Mouse (Mus musculus) T-helper 1 cell (primary cell): ENCODE data around the gene Gm5640.
"Not testable (repeated sequence)": the region's sequence is repeated elsewhere in the genome, so short reads cannot be mapped to it uniquely, and the experiment has no call there.

Source experiments
- in situ Hi-C: fragments of 300-600 bp; cut with MboI, MseI; formaldehyde crosslinking; loops from one replicate; pipeline ENCODE4 v1.15.1; 2025; ENCODE audit warnings: high pct_unique_total_duplicates

Gene Gm5640

DNA sequence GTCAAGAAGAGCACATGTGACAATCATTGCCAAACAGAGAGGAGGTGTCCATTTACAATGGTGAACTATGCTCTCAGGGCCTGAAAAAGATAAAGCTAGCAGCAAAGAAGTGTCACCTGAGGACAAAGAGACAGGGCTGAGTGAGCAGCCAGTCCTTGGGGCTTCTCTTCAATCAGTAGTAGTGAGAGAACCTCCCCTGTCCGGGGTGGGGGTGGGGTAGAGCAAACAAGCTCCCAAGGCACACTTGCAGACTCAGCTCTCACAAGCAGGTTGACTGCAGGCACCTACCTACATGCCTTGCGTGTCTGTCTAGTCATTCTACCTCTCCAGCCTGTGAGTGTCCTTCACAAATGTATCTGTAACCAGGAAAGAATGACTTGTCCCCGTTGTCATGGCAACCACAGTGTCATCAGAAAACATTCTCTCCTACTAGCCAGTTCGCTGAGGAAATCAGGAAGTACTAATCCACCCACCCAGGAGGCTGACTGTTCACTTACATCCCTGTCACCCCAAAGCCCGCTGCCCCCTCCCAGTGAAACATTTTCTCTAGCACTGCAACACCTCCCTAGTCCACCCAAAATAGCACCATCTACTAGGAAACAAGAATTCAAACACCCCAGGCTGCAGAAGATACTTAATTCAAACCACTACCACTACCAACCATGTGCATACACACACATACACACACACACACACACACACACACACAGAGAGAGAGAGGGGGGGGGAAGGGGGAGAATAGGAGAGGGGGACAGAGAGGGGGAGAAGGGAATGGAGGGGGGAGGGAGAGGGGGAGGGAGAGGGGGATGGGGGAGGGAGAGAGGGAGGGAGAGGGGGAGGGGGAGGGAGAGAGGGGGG is at the start of gene Gm5640:
Gene Gm5640, minus strand, starts transcription at position 170 of the 858 bp plus-strand sequence.
- in situ Hi-C loops, result not testable (repeated sequence)

DNA sequence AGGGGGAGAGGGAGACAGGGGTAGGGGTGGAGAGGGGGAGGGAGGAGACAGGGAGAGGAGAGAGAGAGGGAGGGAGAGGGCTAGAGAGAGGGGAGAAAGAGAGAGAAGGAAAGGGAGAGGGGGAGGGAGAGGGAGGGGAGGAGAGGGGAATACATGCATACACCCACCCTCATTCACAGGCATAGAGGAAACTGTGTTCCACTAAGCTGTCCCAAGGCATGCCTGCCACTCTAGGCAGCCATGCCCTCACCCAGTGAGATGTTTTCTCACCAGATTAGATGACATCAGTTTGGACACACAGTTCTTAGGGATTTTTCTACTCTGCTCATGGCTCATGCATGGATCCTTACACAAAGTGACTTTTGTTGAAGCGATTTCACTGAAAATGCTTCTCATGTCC is 958 bp upstream of the Gm5640 start:
- in situ Hi-C loops, result not testable (repeated sequence)

DNA sequence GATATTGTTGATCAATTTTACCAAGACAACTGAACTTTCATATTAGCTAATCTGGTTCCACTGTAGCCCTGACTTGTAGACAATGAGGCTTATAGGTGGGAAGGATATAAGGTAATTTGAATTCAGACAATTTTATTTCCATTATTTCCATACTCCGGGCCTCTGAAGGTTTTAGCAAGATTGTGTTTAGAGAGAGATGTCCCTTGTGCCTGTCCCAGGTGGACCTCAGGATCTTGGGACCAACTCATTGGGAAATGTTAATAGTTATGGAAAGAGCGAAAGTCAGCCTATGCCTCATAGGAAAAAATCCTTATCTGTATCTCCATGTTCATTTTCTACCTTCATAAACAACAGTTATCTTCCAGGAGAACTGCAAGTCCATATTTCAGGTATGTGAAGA is 53.1 kb downstream of the Gm5640 start, which contains the start of gene Olfr1325:
Gene Olfr1325, plus strand, starts transcription at position 301 of the 400 bp plus-strand sequence.
- in situ Hi-C loops, result no loop called here
